Mouse (Mus musculus) layer of hippocampus, adult 9-11 months (tissue): ENCODE measurements around the gene Tshz2.

Source experiments
- DNase-seq: peaks from one replicate; pipeline ENCODE4 v3.0.0; 2022

Gene Tshz2

GRCm38 (mm10) chr2:169958736-169959573 is 326.1 kb downstream of the Tshz2 start:
- no peak for DNase-seq

GRCm38 (mm10) chr2:169961463-169962230 is 328.8 kb downstream of the Tshz2 start:
- DNase-seq: no peak

GRCm38 (mm10) chr2:169962231-169962600 is 329.4 kb downstream of the Tshz2 start:
- DNase-seq: no peak

- DNase-seq: no peak
These were observed 330.0 kb downstream of the Tshz2 start for GRCm38 (mm10) chr2:169962776-169963175.

- DNase-seq: no peak
These were observed 337.7 kb downstream of the Tshz2 start for GRCm38 (mm10) chr2:169970481-169970880.

- no peak for DNase-seq
These were observed 350.1 kb downstream of the Tshz2 start for GRCm38 (mm10) chr2:169982925-169983324.

GRCm38 (mm10) chr2:169987186-169987585 is 354.4 kb downstream of the Tshz2 start:
- no peak for DNase-seq

GRCm38 (mm10) chr2:169989186-169989585 is 356.4 kb downstream of the Tshz2 start:
- no peak for DNase-seq

GRCm38 (mm10) chr2:169990991-169991390 is 358.2 kb downstream of the Tshz2 start:
- no peak for DNase-seq

GRCm38 (mm10) chr2:169995987-169996386 is 363.2 kb downstream of the Tshz2 start:
- no peak for DNase-seq

GRCm38 (mm10) chr2:169996501-169997237 is 363.9 kb downstream of the Tshz2 start:
- DNase-seq: no peak

GRCm38 (mm10) chr2:169997276-169998049 is 364.6 kb downstream of the Tshz2 start:
- DNase-seq: no peak

GRCm38 (mm10) chr2:169998878-169999337 is 366.1 kb downstream of the Tshz2 start:
- no peak for DNase-seq

- peak; percentile 35 for DNase-seq
These were observed 370.0 kb downstream of the Tshz2 start for GRCm38 (mm10) chr2:170002594-170003504.

GRCm38 (mm10) chr2:170003666-170004065 is 370.9 kb downstream of the Tshz2 start:
- no peak for DNase-seq

GRCm38 (mm10) chr2:170006829-170007228 is 374.0 kb downstream of the Tshz2 start:
- DNase-seq: no peak

- DNase-seq: no peak
These were observed 374.7 kb downstream of the Tshz2 start for GRCm38 (mm10) chr2:170007426-170007958.

- no peak for DNase-seq
These were observed 376.9 kb downstream of the Tshz2 start for GRCm38 (mm10) chr2:170009729-170010128.

- no peak for DNase-seq
These were observed 379.0 kb downstream of the Tshz2 start for GRCm38 (mm10) chr2:170011858-170012257.

- no peak for DNase-seq
These were observed 384.5 kb downstream of the Tshz2 start for GRCm38 (mm10) chr2:170017302-170017701.

- DNase-seq: no peak
These were observed 385.1 kb downstream of the Tshz2 start for GRCm38 (mm10) chr2:170017926-170018325.
